Mouse (Mus musculus) MEL-GATA-1-ER (cell line): Measurements from ENCODE around the gene Pitx2.

Experiments
- DNase-seq: peaks from one replicate; pipeline ENCODE4 v3.0.0-alpha.2; 2012; ENCODE audit warnings: low read depth; ENCODE audit errors: extremely low read depth

Pitx2 gene

DNA sequence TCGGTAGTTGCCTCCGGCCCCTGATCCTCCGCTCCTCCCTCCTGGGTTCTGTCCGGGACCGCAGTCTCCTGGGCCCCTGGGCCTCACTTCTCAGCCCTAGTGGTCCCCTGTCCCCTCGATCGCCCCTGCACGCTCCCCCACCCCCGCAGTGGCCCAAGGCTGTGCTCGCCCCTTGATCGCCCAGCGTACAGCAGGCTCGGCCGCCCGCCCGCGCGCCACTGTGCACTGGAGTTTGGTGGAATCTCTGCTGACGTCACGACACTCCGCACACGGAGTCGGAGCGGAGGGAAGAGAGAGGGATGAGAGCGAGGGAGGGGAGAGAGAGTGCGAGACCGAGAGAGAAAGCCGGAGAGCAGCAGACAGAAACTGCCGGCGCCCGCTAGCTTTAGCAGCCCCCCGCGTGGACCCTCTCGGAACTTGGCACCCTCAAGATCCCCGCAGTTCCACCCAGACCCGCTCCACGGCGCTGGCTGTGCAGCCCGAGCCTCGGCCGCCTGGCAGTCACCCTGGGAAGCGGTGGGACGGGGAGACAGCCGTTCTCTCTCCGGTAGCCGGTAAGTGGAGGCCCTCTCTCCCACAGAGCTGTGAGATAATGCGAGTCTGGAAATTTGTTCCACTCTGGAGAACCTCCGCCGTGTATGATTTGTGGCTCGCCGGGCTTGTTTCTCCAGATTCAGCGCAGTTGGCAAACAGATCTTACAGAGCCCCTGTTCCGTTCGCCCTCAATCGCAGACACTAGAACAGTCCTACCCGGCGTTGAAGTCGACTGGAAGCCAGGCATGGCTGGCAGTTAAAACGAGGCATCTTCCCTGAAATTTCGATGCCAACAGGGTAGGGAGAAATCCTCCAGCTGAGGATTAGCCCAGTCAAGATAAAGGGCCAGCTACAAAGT is at the start of gene Pitx2:
Pitx2 (plus strand) TSS at position 270 of the 892 bp plus-strand sequence.
- no peak for DNase-seq

DNA sequence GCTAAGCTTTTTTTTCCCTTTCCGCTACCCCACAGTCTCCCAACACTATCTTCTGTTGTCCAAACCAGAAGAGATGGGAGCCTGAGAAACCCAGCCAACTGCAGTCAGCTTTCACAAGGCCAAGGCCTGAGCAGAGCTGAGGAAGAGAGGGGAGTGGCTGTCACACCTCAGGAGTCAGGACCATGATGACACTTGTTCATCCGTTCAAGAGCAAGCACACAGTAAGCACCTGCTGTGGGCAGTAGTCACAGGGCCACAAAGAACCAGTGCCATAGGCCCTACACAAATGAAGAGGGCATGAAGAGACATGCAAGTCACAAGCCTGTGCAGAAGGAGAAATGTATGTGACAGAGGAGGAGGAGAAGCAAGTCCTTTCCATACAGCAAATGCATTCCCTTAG is 49.7 kb upstream of the Pitx2 start:
- no peak for DNase-seq

DNA sequence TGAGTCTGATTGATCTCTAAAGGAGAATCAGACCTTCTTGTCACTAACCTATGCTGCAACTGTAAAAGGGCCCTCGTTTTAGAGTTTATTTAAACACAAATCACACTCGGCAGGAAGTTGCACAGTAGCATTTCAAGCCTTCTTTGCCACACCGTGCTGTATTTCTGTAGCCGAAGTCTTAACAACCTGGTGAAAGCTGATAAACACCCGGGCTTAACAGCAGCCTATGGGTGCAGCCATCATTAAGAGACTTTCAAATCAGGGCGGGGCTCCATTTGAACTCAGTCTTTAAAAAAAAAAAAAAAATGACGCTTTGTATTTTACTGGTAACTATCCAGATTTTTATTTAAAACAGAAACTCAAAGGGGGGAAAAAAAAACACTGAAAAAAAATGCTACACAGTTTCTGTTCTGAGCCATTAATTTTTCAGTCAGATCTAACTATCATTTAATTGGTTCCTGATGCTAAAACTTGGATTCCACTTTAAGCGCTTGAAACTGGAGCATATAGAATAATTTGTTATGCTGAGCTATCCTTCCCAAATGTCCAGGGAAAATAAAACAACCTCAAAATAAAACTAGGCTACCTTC is 48.5 kb upstream of the Pitx2 start:
- no peak for DNase-seq

DNA sequence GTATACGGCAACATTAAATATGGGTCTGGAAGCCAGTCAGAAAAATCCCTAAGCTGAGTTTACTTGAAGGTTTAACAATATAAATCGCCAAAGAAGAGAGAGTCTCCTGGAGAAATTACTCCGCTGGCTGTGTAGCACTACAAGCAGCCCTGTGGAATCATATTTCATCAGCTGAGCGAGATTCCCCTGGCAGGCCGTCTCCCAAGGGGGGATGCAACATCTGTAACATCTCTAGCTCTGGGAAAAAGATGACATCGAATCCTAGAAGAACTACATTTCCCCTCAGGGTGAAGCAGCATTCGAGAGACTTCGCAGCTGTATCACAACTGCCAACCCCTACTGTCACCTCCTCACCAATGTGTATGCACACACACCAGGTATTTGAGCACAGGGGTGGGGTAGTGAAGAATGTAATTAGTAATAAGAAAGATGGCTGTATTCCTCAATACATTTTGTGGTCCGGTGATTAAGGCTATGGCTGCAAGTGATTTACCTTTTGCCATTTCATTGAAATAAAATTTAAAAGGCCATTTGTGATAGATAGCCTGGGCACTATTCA is 40.8 kb upstream of the Pitx2 start:
- no peak for DNase-seq

DNA sequence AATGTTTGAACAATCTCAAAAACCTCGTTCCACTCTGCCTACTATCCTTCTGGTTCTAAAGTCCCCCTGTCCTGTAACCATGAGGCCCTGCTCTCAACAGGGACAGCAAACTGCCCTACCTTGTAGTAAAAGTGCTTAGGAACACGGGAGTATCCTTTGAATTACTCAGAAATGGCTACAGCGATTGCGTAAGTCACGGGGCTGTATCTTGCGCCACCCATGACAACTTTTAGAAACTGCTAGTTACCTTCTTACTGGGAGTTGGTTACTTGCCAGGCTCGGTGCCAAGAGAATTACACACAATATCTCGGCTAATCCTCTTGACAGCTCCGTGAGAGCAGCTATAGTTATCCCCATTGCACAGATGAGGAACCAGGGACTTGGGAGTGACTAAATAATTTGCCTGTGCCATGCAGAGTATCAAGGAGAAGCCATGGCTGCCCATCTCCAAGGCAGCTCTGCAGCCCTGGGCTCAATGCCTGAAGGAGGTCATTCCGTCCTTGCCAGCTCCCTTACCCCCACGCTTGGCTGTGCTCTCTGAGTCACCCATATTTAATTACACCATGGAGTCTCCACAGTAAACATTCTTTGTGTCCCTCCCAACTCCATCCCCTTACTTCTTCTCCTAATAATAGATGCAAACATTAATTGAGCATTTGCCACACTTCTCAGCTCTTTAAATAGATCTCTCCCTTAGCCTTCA is 38.2 kb upstream of the Pitx2 start:
- no peak for DNase-seq

DNA sequence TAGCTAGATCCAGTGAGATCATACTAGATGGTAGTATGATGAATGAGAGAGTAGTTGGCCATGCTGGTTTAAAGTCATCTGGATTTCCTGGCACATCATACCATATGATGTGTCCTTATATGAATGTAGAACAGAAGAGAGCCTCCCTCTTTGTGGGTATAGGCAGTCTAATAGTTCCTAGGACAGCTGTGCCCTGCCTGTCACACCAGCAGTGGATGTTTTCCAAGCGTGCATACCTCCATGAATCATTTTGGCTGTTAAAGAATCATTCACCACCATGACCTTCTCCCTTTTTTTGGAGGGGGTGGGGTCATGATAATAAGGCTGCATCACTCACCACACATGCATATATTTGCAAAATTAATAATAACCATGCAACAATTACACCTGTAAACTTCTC is 35.4 kb upstream of the Pitx2 start:
- no peak for DNase-seq

DNA sequence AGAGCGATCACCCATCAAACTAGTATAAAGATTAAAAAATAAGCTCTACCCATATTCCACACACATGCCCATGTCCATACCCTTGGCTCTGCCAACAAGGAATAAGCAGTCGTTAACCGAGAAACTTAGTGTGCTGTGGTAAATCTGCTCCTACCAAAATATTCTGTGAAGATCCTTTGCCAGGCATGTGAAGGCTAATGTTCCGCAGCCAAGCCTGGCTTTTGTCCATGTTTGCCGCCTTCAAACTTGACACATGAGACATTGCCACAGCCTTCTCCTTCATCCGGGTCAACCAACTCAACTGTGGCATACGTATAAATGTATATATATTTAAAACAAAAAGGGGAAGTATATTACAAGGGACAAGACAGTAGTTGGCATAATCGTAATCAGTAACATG is 34.0 kb upstream of the Pitx2 start:
- no peak for DNase-seq

DNA sequence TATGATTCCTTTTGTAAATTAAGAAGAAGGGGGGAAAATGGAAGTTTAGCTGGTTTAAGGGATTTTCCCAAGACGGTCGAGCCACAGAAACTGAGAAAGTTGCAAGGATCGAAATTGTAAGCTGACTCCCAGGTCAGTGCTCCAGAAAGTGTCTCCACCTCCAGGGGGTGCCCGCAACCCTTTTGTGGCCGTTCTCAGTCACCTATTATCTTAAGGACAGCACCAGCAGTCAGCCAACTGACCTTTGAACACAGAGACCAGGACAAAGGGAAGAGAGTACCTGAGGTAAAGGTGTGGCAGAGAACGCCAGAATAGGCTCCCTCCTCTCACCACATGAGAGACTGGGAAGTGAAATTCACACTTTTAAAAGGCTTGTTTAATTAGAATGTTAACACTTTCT is 33.0 kb upstream of the Pitx2 start:
- no peak for DNase-seq

DNA sequence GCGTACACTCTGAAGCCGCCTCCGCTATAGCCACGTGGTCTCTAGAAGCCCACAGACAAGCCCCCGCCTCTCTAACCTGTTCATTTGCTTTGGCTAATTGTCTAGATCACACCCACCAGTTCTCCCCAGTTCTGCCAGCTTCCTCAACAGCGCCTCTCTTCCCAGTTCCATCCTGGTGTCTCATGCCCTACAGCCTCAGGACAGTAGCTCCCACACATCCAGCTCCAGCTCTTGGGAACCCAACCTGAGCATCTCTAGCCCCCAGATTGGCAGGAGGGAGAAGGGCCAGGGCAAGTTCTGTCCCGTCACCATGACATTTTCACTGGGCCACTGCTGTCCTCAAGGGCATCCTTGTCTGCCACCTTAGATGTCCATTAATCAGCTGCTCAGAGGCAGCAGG is 29.3 kb upstream of the Pitx2 start:
- DNase-seq: no peak

DNA sequence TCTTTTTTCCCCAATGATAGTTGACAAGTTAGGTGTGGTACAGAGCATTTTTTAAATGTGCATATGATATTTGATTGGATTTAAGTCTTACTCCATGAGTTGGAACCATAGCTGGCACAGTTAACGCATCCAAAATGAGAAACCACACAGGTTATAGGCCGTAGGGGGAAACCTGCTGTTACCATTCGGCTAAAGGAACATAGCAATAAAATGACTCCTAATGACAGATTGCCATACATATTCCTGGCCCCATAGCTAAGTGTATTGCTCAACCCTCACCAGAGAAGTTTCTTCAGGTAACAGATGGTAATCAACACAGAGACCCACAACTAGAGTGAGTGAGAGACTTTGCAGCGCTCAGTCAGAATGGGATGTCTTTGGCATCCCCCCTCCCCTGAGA is 27.9 kb upstream of the Pitx2 start:
- no peak for DNase-seq

DNA sequence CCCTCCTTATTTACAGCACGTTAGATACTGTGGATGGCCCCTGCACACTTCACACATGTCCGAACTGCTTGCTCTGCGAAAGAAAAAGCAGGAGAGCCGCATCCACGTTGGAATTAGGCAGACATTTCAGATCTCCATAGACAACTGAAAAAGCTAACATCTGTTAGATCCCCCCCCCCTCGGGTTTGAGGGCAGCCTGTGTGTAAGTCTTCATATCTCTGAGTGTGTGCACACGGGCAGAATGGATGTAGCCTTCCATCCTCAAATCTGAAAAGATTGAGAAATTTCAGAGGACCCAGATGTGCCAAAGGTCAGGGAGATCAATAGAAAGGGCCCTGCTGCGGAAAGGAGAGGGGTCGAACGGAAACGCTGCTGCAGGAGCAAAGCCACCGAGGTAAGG is 5.2 kb upstream of the Pitx2 start:
- DNase-seq: no peak

DNA sequence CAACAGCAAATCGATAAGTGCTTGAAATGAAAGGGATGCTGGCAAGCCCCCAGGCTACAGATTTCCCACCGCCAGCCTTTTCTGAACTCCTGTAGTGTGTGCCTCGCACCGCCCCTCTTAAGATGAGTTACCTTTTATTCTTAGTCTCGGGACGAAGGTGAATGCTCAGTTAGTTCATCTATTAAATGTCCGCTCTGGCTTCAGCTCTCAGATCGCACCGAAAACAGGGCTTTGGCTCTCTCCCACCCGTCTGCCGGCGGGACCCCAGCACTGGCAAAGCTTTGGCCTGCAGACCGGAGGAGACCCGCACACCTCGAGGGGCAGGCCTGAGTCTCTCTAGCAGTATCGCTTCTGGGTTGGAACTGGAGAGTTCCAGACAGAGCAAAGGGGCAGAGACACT is 4.6 kb upstream of the Pitx2 start:
- DNase-seq: no peak

DNA sequence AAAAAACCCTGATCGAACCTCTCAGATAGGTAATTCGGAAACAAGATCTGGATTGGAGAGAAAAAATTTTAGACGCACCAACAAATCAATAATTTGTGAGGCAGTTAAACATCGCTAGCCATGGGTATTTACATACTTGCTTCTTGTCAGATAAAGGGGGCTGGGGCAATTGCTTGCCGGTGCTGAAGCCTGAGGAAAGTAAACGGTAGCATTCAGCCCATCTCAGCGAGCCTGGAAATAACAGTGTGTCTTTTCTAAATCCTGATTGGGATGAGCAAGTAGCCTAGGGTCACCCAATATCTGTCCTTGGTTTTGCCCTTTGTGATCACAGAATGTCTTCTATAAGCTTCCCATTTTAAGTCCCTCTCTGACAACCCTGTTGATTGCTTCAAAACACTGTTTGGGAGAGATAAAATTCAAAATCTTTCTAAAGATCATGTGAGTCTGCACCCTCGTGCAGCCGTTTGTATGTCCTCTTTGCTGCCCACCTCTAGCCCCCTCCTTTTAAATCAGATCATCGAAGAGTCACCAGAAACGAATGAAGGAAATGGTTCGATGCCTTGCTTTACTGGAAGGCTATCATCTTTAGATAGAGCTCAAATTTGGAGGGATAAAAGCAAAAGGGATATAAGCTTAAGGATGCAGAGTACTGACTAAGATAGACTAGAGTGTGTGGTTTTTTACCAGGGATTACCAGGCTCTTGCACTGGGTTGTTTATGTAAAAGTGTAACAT is 3.7 kb upstream of the Pitx2 start:
- DNase-seq: no peak

DNA sequence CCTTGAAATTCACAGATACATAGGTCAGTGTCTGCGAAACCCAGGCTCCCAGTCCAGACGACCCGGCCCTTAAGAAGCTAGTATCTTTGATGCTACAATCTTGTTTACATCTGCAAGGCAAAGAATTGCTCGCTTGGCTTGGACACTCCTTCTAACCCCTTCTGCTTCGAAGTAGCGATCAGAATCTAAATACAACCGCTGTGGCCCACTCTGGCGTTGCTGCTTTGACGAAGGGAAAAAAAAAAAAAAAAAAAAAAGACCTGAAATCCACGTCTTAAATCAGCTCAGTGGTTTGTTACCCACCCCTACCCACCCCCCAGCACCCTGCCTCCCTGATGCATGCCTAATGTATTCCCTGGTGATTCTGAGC is 3.1 kb upstream of the Pitx2 start:
- DNase-seq: no peak

DNA sequence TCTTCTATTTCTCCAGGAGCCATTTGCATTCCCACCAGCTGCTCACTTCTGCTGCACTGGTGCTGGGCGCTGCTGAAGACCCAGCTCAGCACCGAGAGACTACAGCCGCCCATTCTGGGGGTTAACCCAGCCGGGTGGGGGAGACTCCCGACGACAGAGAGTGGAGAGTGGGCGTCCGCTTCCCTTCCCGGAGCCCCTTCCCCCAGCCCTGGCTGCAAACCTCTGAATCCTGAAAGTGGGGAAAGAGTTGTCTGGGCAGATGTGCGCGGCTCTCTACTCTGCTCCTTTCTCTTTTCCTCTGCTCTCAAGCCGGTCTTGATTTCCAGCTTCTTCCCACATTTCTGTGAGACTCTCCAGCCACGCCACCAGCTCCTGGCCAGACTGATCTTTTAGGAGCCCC is 2.6 kb upstream of the Pitx2 start:
- DNase-seq: no peak

DNA sequence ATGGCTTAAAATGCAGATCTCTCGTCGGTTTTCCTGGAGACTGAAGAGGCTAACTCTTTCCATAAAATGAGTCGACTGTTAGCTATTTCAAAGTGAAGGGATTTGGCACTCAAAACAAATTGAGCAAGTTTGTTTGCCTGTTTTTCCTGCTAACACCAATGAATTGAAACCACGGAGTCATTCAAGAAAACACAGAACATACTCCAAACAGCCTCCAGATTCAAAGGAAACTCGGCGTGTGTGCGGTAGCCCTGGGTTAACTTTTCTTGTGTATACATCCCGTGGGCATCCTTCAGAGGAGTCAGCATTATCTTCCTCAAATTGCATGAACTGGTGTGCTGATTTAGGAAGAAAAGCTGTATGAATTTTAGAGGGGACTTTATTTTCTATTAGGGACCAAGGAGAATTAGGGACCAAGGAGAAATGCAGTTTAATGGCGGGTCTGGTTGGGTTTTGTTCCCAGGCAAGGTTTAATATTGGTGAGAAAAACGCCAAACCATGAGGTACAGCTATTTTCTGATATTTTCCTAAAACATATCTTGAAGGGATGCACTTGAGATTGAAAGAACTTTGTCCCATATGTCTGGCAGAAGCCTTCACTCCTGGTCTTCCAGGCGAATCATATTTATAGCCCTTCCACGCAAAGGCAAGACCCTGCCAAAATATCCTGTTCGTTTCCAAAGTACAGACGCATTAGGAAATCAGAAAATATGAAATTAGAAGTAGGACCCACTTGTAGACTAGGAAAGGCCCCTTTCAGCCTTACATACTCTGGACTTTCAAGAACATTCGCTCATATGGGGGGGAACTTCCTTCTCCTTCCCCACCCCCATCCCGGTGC is 1.7 kb upstream of the Pitx2 start:
- DNase-seq: no peak

DNA sequence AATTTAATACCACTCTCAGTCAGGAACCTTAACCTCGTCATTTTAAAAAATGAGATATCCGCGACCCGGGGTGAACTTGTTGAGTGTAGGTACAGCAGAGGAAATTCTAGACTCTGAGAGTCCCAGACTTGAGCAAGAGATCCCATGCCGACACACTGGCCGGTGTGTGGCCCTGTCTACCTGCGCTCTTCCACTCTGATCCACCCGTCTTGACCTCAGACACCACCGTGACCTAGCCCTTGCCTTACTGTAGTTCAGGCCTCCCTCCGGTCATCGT is 1.1 kb upstream of the Pitx2 start:
- no peak for DNase-seq

DNA sequence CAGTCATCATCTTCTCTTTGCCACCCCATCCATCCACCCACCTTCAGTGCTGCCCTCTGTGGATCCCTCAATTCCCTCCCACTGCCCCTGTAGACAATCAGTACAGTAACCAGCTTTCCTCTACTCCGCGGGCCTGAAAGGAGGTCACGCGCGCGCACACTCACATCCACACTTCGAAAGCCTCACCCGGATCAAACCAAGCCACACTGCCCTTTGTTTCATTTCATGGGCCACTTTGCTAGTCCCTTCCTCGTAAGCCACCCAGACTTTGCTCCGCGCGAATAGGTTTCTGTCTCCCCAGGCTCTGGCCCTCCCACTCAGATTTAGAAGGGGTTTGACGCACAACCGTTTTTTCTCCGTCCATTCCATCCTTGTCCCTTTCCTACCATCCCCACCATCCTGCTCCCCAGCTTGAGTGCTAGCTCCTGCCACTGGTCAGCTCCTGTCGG is 494 bp upstream of the Pitx2 start:
- no peak for DNase-seq

DNA sequence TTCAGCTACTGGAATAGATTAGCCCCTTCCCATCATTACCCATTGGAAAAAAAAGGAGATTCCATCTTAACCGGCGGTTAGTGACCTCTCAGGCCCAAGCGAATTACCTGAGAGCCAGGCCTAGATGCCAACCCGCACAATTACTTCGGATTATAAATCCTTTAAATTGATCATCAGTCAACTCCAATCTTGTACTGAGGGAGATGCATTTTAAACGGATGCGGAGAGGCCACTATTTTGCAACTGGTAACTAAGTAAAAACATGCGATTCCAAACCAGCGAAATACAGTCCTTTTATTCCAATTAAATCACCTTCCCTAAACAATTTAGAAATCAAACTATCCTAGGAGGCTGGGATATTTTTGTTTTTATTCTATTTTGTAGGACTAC is 818 bp downstream of the Pitx2 start:
- DNase-seq: no peak

DNA sequence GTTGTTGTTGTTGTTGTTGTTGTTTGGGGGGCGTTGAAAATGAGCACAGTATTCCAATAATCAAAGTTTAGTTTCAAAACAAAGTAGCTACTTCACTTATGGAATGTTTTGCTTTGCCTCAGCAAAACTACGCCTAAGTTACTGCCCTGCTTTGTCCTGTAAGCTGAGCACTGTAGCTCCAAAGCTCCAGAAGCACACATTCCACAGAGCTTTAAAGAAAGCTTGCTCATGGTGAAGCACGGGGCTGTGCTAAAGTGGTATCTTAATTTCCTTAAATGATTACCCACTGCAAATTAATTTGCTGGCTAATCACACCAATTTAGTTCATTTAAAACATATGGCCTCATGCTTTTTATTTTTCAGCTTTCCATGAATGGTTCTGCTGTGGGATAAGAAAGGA is 1.5 kb downstream of the Pitx2 start:
- DNase-seq: no peak

DNA sequence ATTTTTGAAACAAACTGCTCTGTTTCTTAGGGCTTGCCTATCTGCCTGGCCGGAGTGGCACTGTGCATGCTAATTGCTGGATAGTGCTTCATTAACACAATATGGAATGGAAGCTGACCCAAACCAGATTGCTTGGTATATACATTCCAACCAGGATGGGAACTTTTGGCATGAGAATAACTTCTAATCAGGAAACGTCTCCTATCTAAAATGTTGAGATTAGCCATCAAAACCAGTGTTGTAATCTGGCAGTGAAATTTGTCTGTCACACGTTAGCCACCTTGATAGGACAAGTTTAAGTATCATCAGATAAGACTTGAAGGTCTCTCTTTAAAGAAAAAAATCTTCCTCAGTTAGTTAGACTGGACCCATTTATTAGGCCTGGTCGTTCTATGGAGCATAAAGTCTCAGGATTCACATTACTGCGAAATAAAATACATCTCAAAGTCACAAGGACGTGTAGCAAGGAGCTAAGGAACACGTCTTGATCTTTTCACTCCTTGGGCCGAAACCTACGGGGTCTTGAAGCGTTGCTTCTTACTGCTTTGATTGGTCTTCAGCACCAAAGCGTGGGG is 2.1 kb downstream of the Pitx2 start:
- DNase-seq: no peak
